ENCODE assay signal across 11 mouse cellular contexts in the genomic region with DNA sequence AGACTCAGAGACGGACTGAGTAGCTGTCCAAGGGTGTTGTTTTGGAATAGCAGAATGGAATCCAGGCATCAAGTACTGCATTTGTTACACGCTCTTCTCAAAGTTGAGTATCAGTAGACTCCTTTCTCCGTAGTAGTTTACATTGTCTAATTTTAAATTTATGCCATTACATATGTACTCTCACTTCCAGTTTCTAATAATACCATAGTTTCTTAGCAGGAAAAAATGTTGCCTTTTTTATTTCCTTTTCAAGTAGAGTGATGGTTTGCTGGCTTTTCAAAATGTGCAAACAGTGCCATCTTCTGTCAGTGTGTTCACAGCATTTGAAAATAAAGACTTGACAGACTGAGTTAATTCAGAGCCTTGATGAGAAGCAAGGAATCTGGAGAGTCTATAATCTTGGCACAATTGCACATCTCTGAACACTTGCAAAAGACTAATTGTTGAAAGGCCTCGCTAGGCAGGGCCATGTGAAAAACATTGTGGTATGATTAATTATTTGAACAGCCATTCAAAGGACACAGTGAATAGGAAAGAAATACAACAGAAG.
DNase-seq lines count a peak whose midpoint lies in the region; ATAC-seq and TF ChIP-seq lines count a peak whose summit lies in the region.
"Had no signal": no experiment of that assay in that cellular context is flagged by ENCODE, and none has a peak within 500 bp of the region (broad histone marks: within the 10 kb centered on the region; RNA-seq: fewer than 3 reads in every experiment).

No protein-coding gene starts in this region.

- H3K9me3 ChIP-seq in hindbrain, embryonic 11.5 days (ENCODE audit: control insufficient read depth, low read length), result no peaks in the 10 kb centered on the region
- no peaks in the 10 kb centered on the region for H3K9me3 ChIP-seq in hindbrain, embryonic 10.5 days
- no peaks in the 10 kb centered on the region for H3K9me3 ChIP-seq in midbrain, embryonic 15.5 days
- H3K9me3 ChIP-seq: G1E; stomach, embryonic 15.5 days had no signal

- no peak for TF ChIP-seq POLR2A in brain, embryonic 14.5 days (IDR thresholded peaks at IDR 0.05; ENCODE audit: borderline replicate concordance, extremely low read depth, insufficient read depth, insufficient read length, poor library complexity, severe bottlenecking)

- H3K36me3 ChIP-seq in hindbrain, embryonic 11.5 days (ENCODE audit: control insufficient read depth, insufficient read depth, low read length), result no peaks in the 10 kb centered on the region
- H3K36me3 ChIP-seq in hindbrain, embryonic 10.5 days, result no peaks in the 10 kb centered on the region
- no peaks in the 10 kb centered on the region for H3K36me3 ChIP-seq in midbrain, embryonic 15.5 days (replicated peaks)
- H3K36me3 ChIP-seq: G1E; stomach, embryonic 15.5 days had no signal

- no peak overlapping the region for H3K9ac ChIP-seq in hindbrain, embryonic 11.5 days (ENCODE audit: low read depth, low read length)
- H3K9ac ChIP-seq in midbrain, embryonic 15.5 days, result no peak overlapping the region
- H3K9ac ChIP-seq: stomach, embryonic 15.5 days had no signal

- no peak overlapping the region for H3K4me3 ChIP-seq in hindbrain, embryonic 11.5 days (ENCODE audit: low read depth, low read length)
- H3K4me3 ChIP-seq in hindbrain, embryonic 10.5 days, result no peak overlapping the region
- H3K4me3 ChIP-seq in midbrain, embryonic 15.5 days, result no peak overlapping the region
- H3K4me3 ChIP-seq: stomach, embryonic 15.5 days had no signal

- no peak overlapping the region for H3K27ac ChIP-seq in hindbrain, embryonic 11.5 days (ENCODE audit: low read depth, low read length)
- H3K27ac ChIP-seq in hindbrain, embryonic 10.5 days, result no peak overlapping the region
- 0 out of 2 replicates have a peak overlapping the region, but pooled peaks have one; percentile 48 for H3K27ac ChIP-seq in midbrain, embryonic 15.5 days
- H3K27ac ChIP-seq: stomach, embryonic 15.5 days had no signal

- H3K4me2 ChIP-seq in hindbrain, embryonic 11.5 days (replicated peaks; ENCODE audit: low read depth, low read length), result no peak overlapping the region
- H3K4me2 ChIP-seq in midbrain, embryonic 15.5 days, result no peak overlapping the region
- H3K4me2 ChIP-seq: stomach, embryonic 15.5 days had no signal

- peak; percentile 26; the same call in 1 of the 2 replicates for TF ChIP-seq CTCF in brain, embryonic 14.5 days (IDR thresholded peaks at IDR 0.05; ENCODE audit: borderline replicate concordance, extremely low read depth, insufficient read depth, insufficient read length)

- WGBS in hindbrain, embryonic 11.5 days, result 75% methylated on average over 4 of the region's 4 CpGs
- WGBS in hindbrain, embryonic 10.5 days, result 81% methylated on average over 4 of the region's 4 CpGs
- WGBS in midbrain, embryonic 15.5 days, result 52% methylated on average over 4 of the region's 4 CpGs

- no peaks in the 10 kb centered on the region for H3K4me1 ChIP-seq in hindbrain, embryonic 11.5 days (replicated peaks; ENCODE audit: control insufficient read depth, insufficient read depth, low read length)
- H3K4me1 ChIP-seq in hindbrain, embryonic 10.5 days (replicated peaks), result no peaks in the 10 kb centered on the region
- H3K4me1 ChIP-seq in midbrain, embryonic 15.5 days, result 0 out of 2 replicates have a peak, but pooled peaks cover 2% of the 10 kb centered on the region
- H3K4me1 ChIP-seq: stomach, embryonic 15.5 days had no signal

- H3K27me3 ChIP-seq in hindbrain, embryonic 11.5 days (ENCODE audit: control insufficient read depth, insufficient read depth, low read length), result no peaks in the 10 kb centered on the region
- H3K27me3 ChIP-seq in hindbrain, embryonic 10.5 days (ENCODE audit: insufficient read depth, poor library complexity, severe bottlenecking), result no peaks in the 10 kb centered on the region
- no peaks in the 10 kb centered on the region for H3K27me3 ChIP-seq in midbrain, embryonic 15.5 days (replicated peaks)
- H3K27me3 ChIP-seq: stomach, embryonic 15.5 days had no signal

- DNase-seq in hindbrain, embryonic 11.5 days (ENCODE audit: low spot score), result peak; percentile 11
- no peak for DNase-seq in hindbrain, embryonic 10.5 days (ENCODE audit: low spot score)
- peak; percentile 91 for DNase-seq in brain, embryonic 14.5 days (ENCODE audit: low read depth)
- peak; percentile 29 to 81 for DNase-seq in frontal cortex, adult 2 months (ENCODE audit: extremely low spot score in 1 of 2, low spot score in 1 of 2)
- no peak for DNase-seq in adrenal gland, adult 2 months
- DNase-seq in spleen, adult 18-20 months, result no peak
- no peak for DNase-seq in kidney, postnatal 36 days
- DNase-seq: heart, postnatal 36 days had no signal

- no peak for ATAC-seq in hindbrain, embryonic 11.5 days (ENCODE audit: low FRiP score)
- ATAC-seq in midbrain, embryonic 15.5 days (replicated peaks), result peak; percentile 60; the same call in 1 of the 2 replicates

Comparison
In these comparisons a context has a peak if more than half of its experiments do, and no peak if none do; other contexts are left out.
1. DNase-seq: peak in hindbrain, embryonic 11.5 days (single experiment), brain, embryonic 14.5 days (single experiment) and frontal cortex, adult 2 months (2 of 2); none in hindbrain, embryonic 10.5 days (single experiment), adrenal gland, adult 2 months (single experiment), spleen, adult 18-20 months (0 of 2) and kidney, postnatal 36 days (0 of 2).